8 mouse cellular contexts compared by ENCODE assay signal in the genomic region with DNA sequence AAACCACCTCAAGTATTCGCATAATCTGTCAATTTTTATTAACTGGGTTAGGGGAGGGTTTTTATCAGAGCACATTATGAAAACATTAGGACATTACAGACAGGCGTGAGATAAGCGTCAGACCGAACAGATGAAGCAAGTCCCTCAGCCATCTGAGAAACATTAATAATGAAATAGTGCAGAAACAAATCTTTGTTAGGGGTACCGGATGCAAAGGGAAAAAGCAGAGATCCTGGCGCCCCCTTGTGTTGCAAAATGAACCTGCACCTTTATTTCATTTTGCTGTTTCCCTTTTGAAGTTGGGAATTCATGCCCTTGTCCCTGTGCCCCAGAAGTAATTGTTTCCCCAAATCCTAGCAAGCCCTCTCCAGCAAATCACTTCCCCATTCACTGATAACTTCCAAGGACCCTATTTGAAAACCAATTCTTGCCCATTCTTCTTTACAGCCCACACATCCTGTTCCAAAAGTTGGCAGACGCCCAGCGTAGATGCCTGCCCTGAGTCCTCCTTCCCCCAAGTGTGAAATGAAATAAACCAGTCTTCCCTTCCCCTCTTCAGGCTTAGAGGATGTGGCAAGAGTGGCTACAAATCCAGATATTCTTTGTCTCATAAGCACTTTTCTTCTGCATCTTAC.
DNase-seq lines count a peak whose midpoint lies in the region; ATAC-seq and TF ChIP-seq lines count a peak whose summit lies in the region.
"Had no signal": no experiment of that assay in that cellular context is flagged by ENCODE, and none has a peak within 500 bp of the region (broad histone marks: within the 10 kb centered on the region; RNA-seq: fewer than 3 reads in every experiment).

No protein-coding gene starts in this region.

- H3K4me2 ChIP-seq in kidney, embryonic 15.5 days = no peak overlapping the region

- H3K27me3 ChIP-seq in kidney, embryonic 15.5 days = no peaks in the 10 kb centered on the region
- H3K27me3 ChIP-seq in Patski = no peaks in the 10 kb centered on the region

- POLR2A ChIA-PET in Patski (lab: Charles Lee) = no interaction called here

- H3K9me3 ChIP-seq in kidney, embryonic 15.5 days (replicated peaks) = no peaks in the 10 kb centered on the region
- H3K9me3 ChIP-seq: megakaryocyte, embryonic 14.5 days had no signal

- no peak overlapping the region for H3K9ac ChIP-seq in kidney, embryonic 15.5 days

- CTCF ChIA-PET in Patski (lab: Charles Lee) = interaction anchor here (0.7 to 1.5 kb wide), 4 partner anchors 9 to 163 kb away, joined by 3 to 7 read pairs (median 4); no protein-coding TSS in a partner anchor

- in situ Hi-C loops in Patski (cut with MboI; ENCODE audit: low pct_unique_long_range_greater_than_20kb) = loop anchor here (5.0 kb wide), 1 partner anchor 230 kb away; no protein-coding TSS in a partner anchor

- peaks cover 40% of the 10 kb centered on the region for H3K4me1 ChIP-seq in kidney, embryonic 15.5 days

- DNase-seq in kidney, adult 9 months = peak; percentile 50
- no peak for DNase-seq in Patski (ENCODE audit: low read depth, low spot score)
- peak; percentile 48 to 76 for DNase-seq in frontal cortex, postnatal 36 days (ENCODE audit: low spot score in 2 of 2)
- peak; percentile 80 to 81 for DNase-seq in layer of hippocampus, postnatal 10 days (ENCODE audit: low spot score in 2 of 2)
- DNase-seq in naive thymus-derived CD4-positive, alpha-beta T cell, adult 2 months (ENCODE audit: low read depth) = peak; percentile 84

- 35% methylated on average over 8 of the region's 8 CpGs for WGBS in kidney, embryonic 15.5 days

- ATAC-seq in kidney, embryonic 15.5 days (replicated peaks; ENCODE audit: low FRiP score) = no peak
- peak; percentile 67 for ATAC-seq in CD4-positive, CD25-positive, alpha-beta regulatory T cell, adult 4 months
- ATAC-seq in Patski = no peak

- H3K36me3 ChIP-seq in kidney, embryonic 15.5 days = no peaks in the 10 kb centered on the region

- H3K4me3 ChIP-seq in kidney, embryonic 15.5 days (replicated peaks) = no peak overlapping the region
- H3K4me3 ChIP-seq: megakaryocyte, embryonic 14.5 days had no signal

- no peak overlapping the region for H3K27ac ChIP-seq in kidney, embryonic 15.5 days

- TF ChIP-seq CTCF in Patski (IDR thresholded peaks at IDR 0.05) = peak; percentile 88
